Mouse (Mus musculus): ENCODE measurements around the gene Tbl3.

Gene Tbl3

GRCm38 (mm10) chr17:24706982-24707800 is at the start of gene Tbl3:
Gene Tbl3 (minus strand): TSS chr17:24707660.
- peak; percentile 89 for DNase-seq

- peak in 1 of 2 experiments; percentile 31 for DNase-seq
These were observed 45.2 kb upstream of the Tbl3 start, which contains the start of gene Hs3st6 for GRCm38 (mm10) chr17:24752415-24753394. Gene Hs3st6 (plus strand): TSS chr17:24752988.

- DNase-seq = no peak
These were observed 44.1 kb upstream of the Tbl3 start for GRCm38 (mm10) chr17:24751528-24751927.

- no peak for DNase-seq
These were observed 39.5 kb upstream of the Tbl3 start for GRCm38 (mm10) chr17:24746986-24747385.

- peak; percentile 68 to 76 for DNase-seq
These were observed 38.4 kb upstream of the Tbl3 start for GRCm38 (mm10) chr17:24745526-24746497.

GRCm38 (mm10) chr17:24744381-24744780 is 36.9 kb upstream of the Tbl3 start:
- no peak for DNase-seq

GRCm38 (mm10) chr17:24743896-24744295 is 36.4 kb upstream of the Tbl3 start:
- DNase-seq = no peak

GRCm38 (mm10) chr17:24742307-24742706 is 34.8 kb upstream of the Tbl3 start:
- DNase-seq = no peak

- DNase-seq = no peak
These were observed 32.5 kb upstream of the Tbl3 start for GRCm38 (mm10) chr17:24739926-24740325.

GRCm38 (mm10) chr17:24738238-24738637 is 30.8 kb upstream of the Tbl3 start:
- DNase-seq = no peak

- DNase-seq = no peak
These were observed 29.8 kb upstream of the Tbl3 start for GRCm38 (mm10) chr17:24737135-24737810.

GRCm38 (mm10) chr17:24736330-24737051 is 29.0 kb upstream of the Tbl3 start, which contains the start of gene Msrb1:
Gene Msrb1 (plus strand): TSS chr17:24736642.
- DNase-seq = peak; percentile 93 to 97

GRCm38 (mm10) chr17:24735446-24735845 is 28.0 kb upstream of the Tbl3 start:
- DNase-seq = no peak

- DNase-seq = no peak
These were observed 27.1 kb upstream of the Tbl3 start for GRCm38 (mm10) chr17:24734513-24734912.

GRCm38 (mm10) chr17:24733434-24734050 is 26.1 kb upstream of the Tbl3 start:
- DNase-seq = no peak

GRCm38 (mm10) chr17:24732233-24732935 is 24.9 kb upstream of the Tbl3 start:
- DNase-seq = no peak

GRCm38 (mm10) chr17:24730787-24731186 is 23.3 kb upstream of the Tbl3 start:
- DNase-seq = no peak

- no peak for DNase-seq
These were observed 21.6 kb upstream of the Tbl3 start for GRCm38 (mm10) chr17:24729067-24729466.

GRCm38 (mm10) chr17:24728184-24728583 is 20.7 kb upstream of the Tbl3 start:
- no peak for DNase-seq

GRCm38 (mm10) chr17:24727618-24728017 is 20.2 kb upstream of the Tbl3 start, which contains the start of gene Rpl3l:
Gene Rpl3l (plus strand): TSS chr17:24727820.
- no peak for DNase-seq
